Mouse (Mus musculus) intestine, postnatal 0 days (tissue): ENCODE data around the gene Wee2. TPM values are rescaled to one million over a fixed set of nuclear protein-coding genes. Genes with fewer than 3 reads are reported as not detected.

Source experiments
- ATAC-seq: fragments of 200-750 bp; cut with Nextera tagmentation; 2 replicates; pipeline ENCODE4 v1.8.0; 2017; ENCODE audit warnings: mild to moderate bottlenecking, moderate TSS enrichment, moderate library complexity
- H3K27ac ChIP-seq: fragments of 300-500 bp; sonication (generic); 2 replicates; pipeline ENCODE4 v1.5.1; 2014; ENCODE audit warnings: mild to moderate bottlenecking, low read depth, low read length, moderate library complexity
- H3K27me3 ChIP-seq: fragments of 300-500 bp; sonication (generic); replicated peaks from 2 replicates; pipeline ENCODE4 v1.6.1; 2014; ENCODE audit warnings: low read length, mixed read lengths; ENCODE audit not compliant: control insufficient read depth, insufficient read depth
- H3K36me3 ChIP-seq: fragments of 300-500 bp; sonication (generic); 2 replicates; pipeline ENCODE4 v1.6.1; 2014; ENCODE audit warnings: mild to moderate bottlenecking, moderate library complexity; ENCODE audit not compliant: control insufficient read depth, insufficient read depth
- H3K4me1 ChIP-seq: fragments of 300-500 bp; sonication (generic); replicated peaks from 2 replicates; pipeline ENCODE4 v1.6.1; 2014; ENCODE audit warnings: antibody characterized with exemption, low read length, mixed read lengths; ENCODE audit not compliant: control insufficient read depth, insufficient read depth
- H3K4me2 ChIP-seq: fragments of 300-500 bp; sonication (generic); replicated peaks from 2 replicates; pipeline ENCODE4 v1.6.1; 2014; ENCODE audit warnings: low read depth, mild to moderate bottlenecking, moderate library complexity
- H3K4me3 ChIP-seq: fragments of 300-500 bp; sonication (generic); 2 replicates; pipeline ENCODE4 v1.5.1; 2014; ENCODE audit warnings: low read depth, low read length
- H3K9ac ChIP-seq: fragments of 300-500 bp; sonication (generic); 2 replicates; pipeline ENCODE4 v1.6.1; 2014; ENCODE audit warnings: mild to moderate bottlenecking, low read depth, low read length
- H3K9me3 ChIP-seq: fragments of 300-500 bp; sonication (generic); 2 replicates; pipeline ENCODE4 v1.6.1; 2016; ENCODE audit warnings: mixed run types; ENCODE audit not compliant: control insufficient read depth
- CTCF ChIP-seq: sonication (generic); IDR thresholded peaks from 2 replicates; pipeline ENCODE4 v1.5.1; 2016; ENCODE audit warnings: low read depth, mild to moderate bottlenecking, control low read depth, antibody characterized with exemption, moderate library complexity
- WGBS: fragments of 180-500 bp; shearing (Covaris S2); extraction: QIAGEN DNeasy Blood & Tissue Kit; methylation state at CpG from one replicate; pipeline ENCODE4 v1.1.7; 2014; 5-methylcytosine and 5-hydroxymethylcytosine counted together
- polyA plus RNA-seq: library from polyadenylated mRNA; unstranded; fragments of >200 nt; fragmentation: Nextera tagmentation; extraction: Ambion mirVana; gene quantifications from 2 replicates; pipeline ENCODE4 v1.2.1, GENCODE M21; 2015

The Wee2 gene
- polyA plus RNA-seq, 1 experiment from 2014 or later = not detected

- 72% methylated on average over 7 of the region's 7 CpGs for WGBS
- TF ChIP-seq CTCF = no peak
- H3K4me3 ChIP-seq = no peak overlapping the region
Measured at GRCm38 (mm10) chr6:40427441-40427840, 11.4 kb upstream of the Wee2 start.

DNA sequence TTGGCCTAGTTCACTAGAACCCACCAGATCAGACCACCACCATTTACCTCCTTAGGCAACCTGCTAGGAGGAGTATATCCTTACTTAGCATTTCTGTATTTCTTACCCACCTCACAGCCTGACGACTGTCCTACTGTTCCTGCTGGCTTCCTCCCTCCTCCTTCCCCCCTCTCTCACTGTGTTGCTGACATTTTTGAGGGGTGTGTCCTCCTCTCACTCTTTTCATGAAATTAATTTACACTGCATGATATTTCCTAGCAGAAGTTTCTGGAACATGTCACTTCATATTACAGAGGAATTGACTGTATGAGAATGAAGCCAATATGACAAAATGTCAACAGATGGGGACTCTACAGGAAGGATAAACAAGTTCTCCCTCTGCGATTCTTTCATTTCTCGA lies 10.2 kb upstream of the Wee2 start:
- no peak for TF ChIP-seq CTCF
- Histone ChIP-seq H3K27ac (no peak overlapping the region), H3K4me2 (no peak overlapping the region), H3K9me3 (no peaks in the 10 kb centered on the region), H3K4me3 (no peak overlapping the region), H3K27me3 (no peaks in the 10 kb centered on the region), H3K36me3 (no peaks in the 10 kb centered on the region), H3K9ac (no peak overlapping the region), H3K4me1 (0 out of 2 replicates have a peak, but pooled peaks cover 2% of the 10 kb centered on the region)
- 59% methylated on average over 3 of the region's 3 CpGs for WGBS
- no peak for ATAC-seq

More at GRCm38 (mm10) chr6:40427441-40427840, 11.4 kb upstream of the Wee2 start:
- H3K9me3 ChIP-seq = no peaks in the 10 kb centered on the region
- 0 out of 2 replicates have a peak, but pooled peaks cover 2% of the 10 kb centered on the region for H3K4me1 ChIP-seq
- no peak overlapping the region for H3K9ac ChIP-seq
- no peaks in the 10 kb centered on the region for H3K27me3 ChIP-seq
- H3K36me3 ChIP-seq = no peaks in the 10 kb centered on the region
- no peak overlapping the region for H3K4me2 ChIP-seq
- no peak overlapping the region for H3K27ac ChIP-seq
- ATAC-seq = no peak

GRCm38 (mm10) chr6:40429521-40429931 lies 9.4 kb upstream of the Wee2 start:
- H3K9ac ChIP-seq = no peak overlapping the region
- TF ChIP-seq CTCF = no peak
- no peak overlapping the region for H3K4me3 ChIP-seq
- H3K36me3 ChIP-seq = no peaks in the 10 kb centered on the region
- H3K4me2 ChIP-seq = no peak overlapping the region
- H3K27me3 ChIP-seq = no peaks in the 10 kb centered on the region
- H3K9me3 ChIP-seq = no peaks in the 10 kb centered on the region
- no peak for ATAC-seq
- no peak overlapping the region for H3K27ac ChIP-seq
- WGBS = 62% methylated on average over 4 of the region's 4 CpGs
- H3K4me1 ChIP-seq = 0 out of 2 replicates have a peak, but pooled peaks cover 2% of the 10 kb centered on the region

DNA sequence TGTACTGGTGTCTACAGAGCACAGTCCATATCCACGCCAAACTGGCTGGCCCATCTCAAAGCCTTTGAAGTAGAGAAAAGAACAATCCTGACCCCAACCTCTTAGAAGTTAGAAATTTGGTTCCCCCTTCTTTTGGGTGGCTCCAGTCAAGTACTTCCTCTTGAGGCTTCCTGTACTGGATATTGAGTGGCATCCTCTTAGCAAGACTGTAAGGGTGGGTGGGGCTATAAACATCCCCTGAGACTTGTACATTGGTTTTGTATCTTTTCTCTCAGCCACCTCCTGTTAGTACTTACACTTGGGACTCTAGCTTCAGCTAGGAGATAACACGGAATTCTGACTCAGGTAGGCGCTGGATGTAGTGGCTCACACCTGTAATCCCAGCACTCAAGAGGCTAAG lies 8.6 kb upstream of the Wee2 start:
- no peak for ATAC-seq
- H3K4me2 ChIP-seq = no peak overlapping the region
- H3K9me3 ChIP-seq = no peaks in the 10 kb centered on the region
- H3K4me3 ChIP-seq = no peak overlapping the region
- H3K27ac ChIP-seq = no peak overlapping the region
- H3K36me3 ChIP-seq = no peaks in the 10 kb centered on the region
- WGBS = 92% methylated on average over 3 of the region's 3 CpGs
- no peak for TF ChIP-seq CTCF
- H3K9ac ChIP-seq = no peak overlapping the region
- H3K27me3 ChIP-seq = no peaks in the 10 kb centered on the region
- 0 out of 2 replicates have a peak, but pooled peaks cover 2% of the 10 kb centered on the region for H3K4me1 ChIP-seq

DNA sequence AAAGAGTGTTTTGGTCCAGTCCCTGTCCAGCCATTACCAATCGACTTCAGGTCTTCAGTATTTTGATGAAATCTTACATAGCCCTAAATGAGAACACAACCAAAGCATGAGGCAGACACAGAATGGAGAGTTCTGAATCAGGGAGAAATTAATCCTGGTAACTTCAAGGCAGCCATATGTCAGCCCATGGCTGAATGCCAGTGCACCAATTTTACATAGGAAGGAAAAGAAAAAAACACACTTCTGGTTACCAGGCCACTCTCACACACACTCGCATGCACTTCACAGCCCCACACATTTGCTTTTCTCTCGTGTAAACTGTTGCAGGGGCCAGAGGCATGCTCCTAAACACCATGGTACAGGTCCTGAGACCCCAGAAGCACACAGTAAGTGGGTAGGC lies 8.0 kb upstream of the Wee2 start:
- no peak for TF ChIP-seq CTCF
- ATAC-seq = no peak
- Histone ChIP-seq H3K27me3 (no peaks in the 10 kb centered on the region), H3K36me3 (no peaks in the 10 kb centered on the region), H3K27ac (no peak overlapping the region), H3K9ac (no peak overlapping the region), H3K4me1 (0 out of 2 replicates have a peak, but pooled peaks cover 2% of the 10 kb centered on the region), H3K9me3 (no peaks in the 10 kb centered on the region), H3K4me3 (no peak overlapping the region), H3K4me2 (peak overlapping the region; percentile 50)
- WGBS = 62% methylated on average over 3 of the region's 3 CpGs

DNA sequence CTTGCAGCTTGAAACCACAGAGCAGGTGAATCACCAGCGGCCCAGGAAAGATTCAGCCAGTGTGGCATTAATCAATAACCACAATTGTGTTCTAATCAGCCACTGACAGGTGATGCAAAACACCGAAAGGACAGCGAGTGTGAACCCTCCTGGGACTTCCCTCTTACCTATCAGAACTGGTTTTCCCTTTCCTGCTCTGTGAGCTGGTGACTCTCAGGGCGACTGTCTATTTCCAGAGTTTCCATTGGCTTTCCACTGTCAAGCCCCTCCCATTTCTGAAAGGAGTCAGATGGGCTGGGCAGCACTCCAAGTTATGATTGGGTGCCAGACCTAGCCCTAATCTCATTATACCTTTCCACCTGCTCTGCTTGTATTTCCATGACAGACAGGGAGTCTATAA lies 7.5 kb upstream of the Wee2 start:
- ATAC-seq = peak; percentile 91
- no peak overlapping the region for H3K9ac ChIP-seq
- H3K27ac ChIP-seq = no peak overlapping the region
- no peak for TF ChIP-seq CTCF
- 0 out of 2 replicates have a peak, but pooled peaks cover 2% of the 10 kb centered on the region for H3K4me1 ChIP-seq
- no peaks in the 10 kb centered on the region for H3K36me3 ChIP-seq
- no peak overlapping the region for H3K4me3 ChIP-seq
- WGBS = 34% methylated on average over 4 of the region's 4 CpGs
- H3K4me2 ChIP-seq = peak overlapping the region; percentile 50
- H3K27me3 ChIP-seq = no peaks in the 10 kb centered on the region
- H3K9me3 ChIP-seq = no peaks in the 10 kb centered on the region

GRCm38 (mm10) chr6:40431812-40432211 lies 7.1 kb upstream of the Wee2 start:
- Histone ChIP-seq H3K36me3 (no peaks in the 10 kb centered on the region), H3K4me3 (no peak overlapping the region), H3K4me2 (no peak overlapping the region), H3K9me3 (no peaks in the 10 kb centered on the region), H3K9ac (no peak overlapping the region), H3K27ac (no peak overlapping the region), H3K4me1 (0 out of 2 replicates have a peak, but pooled peaks cover 2% of the 10 kb centered on the region), H3K27me3 (no peaks in the 10 kb centered on the region)
- no peak for ATAC-seq
- TF ChIP-seq CTCF = no peak
